Mouse (Mus musculus) stomach, embryonic 16.5 days (tissue): Measurements from ENCODE around the gene Tns1. TPM values are rescaled to one million over a fixed set of nuclear protein-coding genes. Genes with fewer than 3 reads are reported as not detected.
A peak's percentile ranks its signal among the peaks of the same experiment; 100 is the strongest.

Experiments used
- ATAC-seq: fragments of 200-750 bp; cut with Nextera tagmentation; 2 replicates; pipeline ENCODE4 v1.8.0; 2017; ENCODE audit warnings: moderate number of reproducible peaks, moderate TSS enrichment; ENCODE audit not compliant: insufficient read depth, low FRiP score
- H3K27ac ChIP-seq: fragments of 300-500 bp; sonication (generic); 2 replicates; pipeline ENCODE4 v1.5.1; 2014; ENCODE audit warnings: low read length
- H3K27me3 ChIP-seq: fragments of 300-500 bp; sonication (generic); 2 replicates; pipeline ENCODE4 v1.6.1; 2014; ENCODE audit warnings: low read length, control low read depth, mixed read lengths; ENCODE audit not compliant: control insufficient read depth, insufficient read depth
- H3K36me3 ChIP-seq: fragments of 300-500 bp; sonication (generic); 2 replicates; pipeline ENCODE4 v1.6.1; 2014; ENCODE audit warnings: low read length; ENCODE audit not compliant: control insufficient read depth, insufficient read depth
- H3K4me1 ChIP-seq: fragments of 300-500 bp; sonication (generic); 2 replicates; pipeline ENCODE4 v1.6.1; 2014; ENCODE audit warnings: low read length, control low read depth, mixed read lengths; ENCODE audit not compliant: control insufficient read depth, insufficient read depth
- H3K4me2 ChIP-seq: fragments of 300-500 bp; sonication (generic); 2 replicates; pipeline ENCODE4 v1.6.1; 2014; ENCODE audit warnings: low read depth, low read length, mixed read lengths
- H3K4me3 ChIP-seq: fragments of 300-500 bp; sonication (generic); replicated peaks from 2 replicates; pipeline ENCODE4 v1.5.1; 2014; ENCODE audit warnings: mild to moderate bottlenecking, low read length
- H3K9ac ChIP-seq: fragments of 300-500 bp; sonication (generic); 2 replicates; pipeline ENCODE4 v1.6.1; 2014; ENCODE audit warnings: low read length
- H3K9me3 ChIP-seq: fragments of 300-500 bp; sonication (generic); replicated peaks from 2 replicates; pipeline ENCODE4 v1.6.1; 2016; ENCODE audit warnings: low read length, control low read depth; ENCODE audit not compliant: control insufficient read depth
- WGBS: fragments of 180-500 bp; shearing (Covaris S2); extraction: QIAGEN DNeasy Blood & Tissue Kit; methylation state at CpG from one replicate; pipeline ENCODE4 v1.1.7; 2014; 5-methylcytosine and 5-hydroxymethylcytosine counted together
- polyA plus RNA-seq: library from polyadenylated mRNA; unstranded; fragments of >200 nt; fragmentation: Nextera tagmentation; extraction: Ambion mirVana; gene quantifications from 2 replicates; pipeline ENCODE4 v1.2.1, GENCODE M21; 2015

Gene Tns1
- polyA plus RNA-seq, 1 experiment from 2014 or later = 45.0 TPM

DNA sequence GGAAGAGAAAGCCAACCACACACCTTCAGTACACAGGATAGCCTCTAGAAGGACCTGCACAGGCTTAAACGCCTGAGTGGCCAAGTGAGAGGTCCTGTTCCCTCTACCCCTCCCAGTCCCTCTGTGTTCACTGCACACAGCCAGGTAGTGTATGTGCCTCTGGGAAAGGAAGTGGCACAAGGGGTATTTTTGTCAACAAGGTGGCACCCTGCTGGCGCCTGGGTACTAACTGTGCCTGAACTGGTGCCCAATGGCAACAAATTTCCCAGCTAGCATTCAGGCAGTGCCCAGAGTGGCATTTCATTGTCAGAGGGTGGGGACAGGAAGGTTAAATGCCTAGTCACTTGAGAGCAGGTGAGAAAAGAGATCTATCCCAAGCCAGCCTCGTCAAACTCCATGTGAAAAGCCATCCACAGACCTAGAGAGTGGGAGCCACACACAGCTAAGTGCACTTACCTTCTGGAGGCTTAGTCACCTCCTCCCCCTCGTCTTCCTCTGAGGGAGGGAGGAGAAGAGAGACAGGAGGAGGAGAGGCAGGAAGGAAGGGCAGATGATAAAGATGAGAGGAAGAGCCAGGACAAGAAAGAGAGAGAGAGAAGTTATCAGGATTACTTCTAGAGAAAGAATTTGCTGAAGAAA, 188.7 kb downstream of the Tns1 start:
- no peaks in the 10 kb centered on the region; the same call in 1 of the 2 replicates for H3K36me3 ChIP-seq
- no peak overlapping the region for H3K9ac ChIP-seq
- ATAC-seq = no peak
- no peak overlapping the region for H3K27ac ChIP-seq
- H3K27me3 ChIP-seq = no peaks in the 10 kb centered on the region
- peaks cover 9% of the 10 kb centered on the region; the same call in 1 of the 2 replicates for H3K4me1 ChIP-seq
- no peak overlapping the region for H3K4me2 ChIP-seq
- H3K4me3 ChIP-seq = no peak overlapping the region
- no peaks in the 10 kb centered on the region for H3K9me3 ChIP-seq
- WGBS = 67% methylated on average over 4 of the region's 4 CpGs

DNA sequence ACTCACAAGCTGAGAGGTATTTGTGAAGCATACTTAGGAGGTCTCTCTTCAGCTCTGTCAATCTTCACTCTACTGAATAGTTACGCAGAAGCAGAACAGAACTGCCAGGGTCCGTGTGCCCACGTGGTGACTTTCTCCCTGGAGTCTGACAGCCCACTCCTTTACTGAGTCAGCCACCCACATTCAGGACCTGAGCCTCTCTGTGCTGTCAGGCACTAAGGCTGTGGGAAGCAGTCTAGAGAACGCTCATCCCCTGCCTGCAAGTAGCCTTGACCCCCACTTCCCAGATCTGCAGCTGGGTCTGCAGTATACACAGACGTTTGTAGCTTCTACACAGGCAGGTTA, 191.1 kb downstream of the Tns1 start:
- Histone ChIP-seq H3K9ac (no peak overlapping the region), H3K36me3 (no peaks in the 10 kb centered on the region; the same call in 1 of the 2 replicates), H3K4me3 (no peak overlapping the region), H3K4me1 (peaks cover 11% of the 10 kb centered on the region; the same call in 1 of the 2 replicates), H3K27ac (0 out of 2 replicates have a peak overlapping the region, but pooled peaks have one; percentile 31), H3K27me3 (no peaks in the 10 kb centered on the region), H3K9me3 (no peaks in the 10 kb centered on the region), H3K4me2 (no peak overlapping the region)
- 68% methylated on average over 5 of the region's 5 CpGs for WGBS
- no peak for ATAC-seq

DNA sequence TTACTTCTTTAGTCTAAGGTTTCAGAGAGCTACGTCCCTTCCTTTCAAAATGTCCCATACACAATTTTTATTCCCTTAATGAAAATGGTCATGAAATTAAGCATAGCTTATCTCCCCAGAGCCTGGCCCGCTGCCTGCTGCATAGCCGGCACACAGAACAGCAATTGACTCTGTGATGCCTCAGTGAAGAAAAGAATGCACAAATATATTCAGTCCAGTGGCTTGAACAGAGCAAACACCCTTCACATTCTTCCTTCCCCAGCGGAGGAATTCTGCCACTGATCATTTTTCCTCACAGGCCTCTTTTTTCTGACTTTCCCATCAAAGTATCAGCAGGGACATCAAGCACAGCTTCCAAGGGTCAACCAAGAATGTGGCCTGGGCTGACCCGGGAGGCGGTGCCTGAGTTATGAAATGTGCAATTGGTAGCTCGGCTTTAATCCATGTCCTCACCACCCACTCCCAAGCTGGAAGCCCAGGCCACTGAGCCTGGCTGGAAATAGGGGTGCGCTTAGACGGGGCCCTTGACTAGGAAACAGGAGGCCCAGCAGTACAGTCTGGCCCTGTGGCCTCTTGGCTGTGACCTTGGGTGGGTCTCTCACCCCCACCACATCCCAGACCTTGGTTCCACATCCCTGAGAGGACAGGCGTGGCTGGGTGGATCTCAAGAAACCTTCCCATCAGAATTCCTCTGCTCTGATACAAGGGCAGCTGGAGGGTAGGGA, 191.7 kb downstream of the Tns1 start:
- 59% methylated on average over 10 of the region's 10 CpGs for WGBS
- no peak overlapping the region for H3K4me3 ChIP-seq
- H3K27me3 ChIP-seq = no peaks in the 10 kb centered on the region
- peak overlapping the region; percentile 31; the same call in 1 of the 2 replicates for H3K27ac ChIP-seq
- ATAC-seq = 0 out of 2 replicates have a peak, but pooled peaks have one; percentile 18
- no peak overlapping the region for H3K9ac ChIP-seq
- peaks cover 11% of the 10 kb centered on the region; the same call in 1 of the 2 replicates for H3K4me1 ChIP-seq
- H3K9me3 ChIP-seq = no peaks in the 10 kb centered on the region
- no peak overlapping the region for H3K4me2 ChIP-seq
- H3K36me3 ChIP-seq = no peaks in the 10 kb centered on the region; the same call in 1 of the 2 replicates

DNA sequence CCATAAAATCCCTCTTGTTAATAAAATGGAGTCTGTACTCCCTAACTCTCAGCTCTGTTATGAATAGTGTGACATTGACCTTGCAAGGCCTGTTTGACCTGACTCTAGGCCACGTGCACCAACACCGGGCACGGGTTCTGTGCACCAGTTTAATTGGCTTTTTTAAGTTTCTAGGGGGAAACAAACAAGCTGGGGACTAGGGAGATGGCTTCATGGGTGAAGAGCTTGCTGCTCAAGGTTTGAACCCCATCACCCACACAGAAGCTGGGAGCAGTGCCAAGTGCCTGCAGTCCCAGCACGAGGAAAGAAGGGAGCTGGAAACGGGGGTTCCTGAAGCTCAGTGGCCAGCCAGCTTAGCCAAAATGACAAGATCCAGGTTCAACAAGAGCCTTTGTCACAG, 192.4 kb downstream of the Tns1 start:
- H3K4me2 ChIP-seq = no peak overlapping the region

DNA sequence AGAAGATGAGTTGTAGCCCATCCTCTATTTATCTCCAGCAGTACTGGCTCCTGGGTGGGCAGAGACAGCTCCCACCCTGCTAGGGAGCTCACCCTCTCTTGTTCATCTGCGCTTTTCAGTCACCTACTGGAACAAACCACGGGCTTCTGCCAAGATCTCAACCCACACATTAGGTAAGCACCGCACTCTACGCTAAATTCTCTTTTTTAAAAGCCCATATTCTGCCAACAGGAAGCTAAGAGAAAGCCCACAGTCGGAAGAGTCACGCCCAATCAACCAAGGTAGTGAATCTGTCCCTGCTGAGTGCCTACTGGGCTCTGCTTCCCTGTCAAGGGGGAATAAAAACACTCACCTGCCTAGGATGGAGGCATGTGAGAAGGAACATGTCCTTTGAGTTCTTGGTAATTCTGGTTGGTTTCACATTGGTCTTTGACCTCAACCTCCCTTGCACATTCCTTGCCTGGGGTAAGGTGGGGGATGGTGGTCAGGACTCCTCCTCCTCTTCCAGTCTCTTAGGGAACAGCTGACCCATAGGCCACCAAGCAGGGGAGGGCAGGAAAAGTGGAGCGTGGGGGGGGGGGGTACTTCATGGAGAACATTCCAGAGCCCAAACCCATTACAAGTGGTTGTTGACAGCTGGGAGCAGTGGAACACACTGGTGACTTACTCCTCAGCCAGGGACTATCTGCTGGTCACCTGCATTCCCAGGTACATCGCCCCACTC, 193.7 kb downstream of the Tns1 start:
- H3K36me3 ChIP-seq = peaks cover 4% of the 10 kb centered on the region; the same call in 1 of the 2 replicates
- no peaks in the 10 kb centered on the region for H3K9me3 ChIP-seq
- ATAC-seq = no peak
- no peak overlapping the region for H3K27ac ChIP-seq
- peaks cover 11% of the 10 kb centered on the region; the same call in 1 of the 2 replicates for H3K4me1 ChIP-seq
- no peak overlapping the region for H3K9ac ChIP-seq
- no peak overlapping the region for H3K4me2 ChIP-seq
- WGBS = 83% methylated on average over 7 of the region's 8 CpGs
- H3K4me3 ChIP-seq = no peak overlapping the region
- H3K27me3 ChIP-seq = no peaks in the 10 kb centered on the region

More for the DNA sequence above, 192.4 kb downstream of the Tns1 start:
- H3K27ac ChIP-seq = no peak overlapping the region
- H3K27me3 ChIP-seq = no peaks in the 10 kb centered on the region
- WGBS = 59% methylated on average over 5 of the region's 5 CpGs
- H3K4me3 ChIP-seq = no peak overlapping the region
- no peak for ATAC-seq
- no peak overlapping the region for H3K9ac ChIP-seq
- H3K9me3 ChIP-seq = no peaks in the 10 kb centered on the region
- peaks cover 11% of the 10 kb centered on the region; the same call in 1 of the 2 replicates for H3K4me1 ChIP-seq
- H3K36me3 ChIP-seq = peaks cover 1% of the 10 kb centered on the region; the same call in 1 of the 2 replicates

DNA sequence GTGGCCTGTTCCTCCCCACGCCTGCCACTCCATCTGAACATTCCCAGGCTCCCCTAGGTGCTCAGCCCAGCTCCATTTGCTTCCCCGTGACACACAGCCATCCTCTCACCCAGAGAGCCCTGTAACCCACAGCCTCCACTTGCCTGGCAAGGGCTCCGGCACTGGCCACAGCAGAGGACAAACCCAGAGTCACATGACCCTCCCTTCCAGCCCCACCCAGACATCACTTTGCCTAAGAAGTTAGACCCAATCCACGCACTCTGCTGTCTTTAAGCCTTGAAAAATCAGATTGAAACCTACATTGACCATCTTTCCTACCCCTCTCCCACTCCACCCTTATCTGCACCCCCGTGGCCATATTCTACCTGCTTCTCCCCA, 194.3 kb downstream of the Tns1 start:
- WGBS = 85% methylated on average over 5 of the region's 5 CpGs
- ATAC-seq = no peak
- H3K27ac ChIP-seq = no peak overlapping the region
- H3K4me1 ChIP-seq = peaks cover 11% of the 10 kb centered on the region; the same call in 1 of the 2 replicates
- no peak overlapping the region for H3K9ac ChIP-seq
- H3K4me3 ChIP-seq = no peak overlapping the region
- no peak overlapping the region for H3K4me2 ChIP-seq
- H3K9me3 ChIP-seq = no peaks in the 10 kb centered on the region
- H3K27me3 ChIP-seq = no peaks in the 10 kb centered on the region
- peaks cover 4% of the 10 kb centered on the region; the same call in 1 of the 2 replicates for H3K36me3 ChIP-seq

DNA sequence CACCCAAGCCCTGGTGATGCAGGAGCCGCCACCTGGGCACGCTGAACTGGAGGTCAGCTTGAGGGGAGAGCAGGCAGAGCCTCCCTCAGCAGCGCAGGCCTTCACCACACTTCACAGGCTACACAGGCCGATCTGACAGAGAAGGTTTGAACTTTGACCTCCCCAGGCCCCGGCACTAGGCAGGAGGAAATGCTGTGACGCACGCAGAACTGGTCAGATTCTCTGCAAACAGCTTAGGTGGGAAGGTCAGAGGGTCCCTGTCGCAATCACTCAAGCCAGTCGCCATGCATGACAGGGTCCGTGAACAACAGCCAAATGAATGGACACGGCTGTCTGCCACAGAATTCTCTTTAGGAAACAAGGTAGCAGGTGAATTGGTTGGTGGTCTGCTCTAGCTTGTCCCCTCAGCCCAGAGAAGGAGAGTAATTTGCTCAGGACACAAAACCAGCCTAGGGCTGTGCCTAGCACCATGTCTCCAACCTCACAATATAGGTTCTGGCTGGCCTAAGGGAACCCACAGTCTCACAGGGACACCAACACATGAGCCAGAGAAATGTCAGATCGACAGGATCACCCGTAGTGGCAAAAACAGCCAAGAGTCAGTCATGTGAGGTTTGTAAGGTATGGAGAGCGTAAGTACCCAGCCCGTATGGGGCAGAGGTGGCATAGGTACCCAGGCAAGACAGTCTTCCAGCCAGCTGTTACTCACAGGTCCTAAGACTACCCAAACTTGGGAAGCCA, 194.9 kb downstream of the Tns1 start:
- no peak overlapping the region for H3K9ac ChIP-seq
- no peak overlapping the region for H3K4me3 ChIP-seq
- ATAC-seq = no peak
- no peaks in the 10 kb centered on the region for H3K27me3 ChIP-seq
- H3K27ac ChIP-seq = no peak overlapping the region
- H3K9me3 ChIP-seq = no peaks in the 10 kb centered on the region
- peaks cover 11% of the 10 kb centered on the region; the same call in 1 of the 2 replicates for H3K4me1 ChIP-seq
- WGBS = 57% methylated on average over 15 of the region's 15 CpGs
- peaks cover 4% of the 10 kb centered on the region; the same call in 1 of the 2 replicates for H3K36me3 ChIP-seq
- no peak overlapping the region for H3K4me2 ChIP-seq

DNA sequence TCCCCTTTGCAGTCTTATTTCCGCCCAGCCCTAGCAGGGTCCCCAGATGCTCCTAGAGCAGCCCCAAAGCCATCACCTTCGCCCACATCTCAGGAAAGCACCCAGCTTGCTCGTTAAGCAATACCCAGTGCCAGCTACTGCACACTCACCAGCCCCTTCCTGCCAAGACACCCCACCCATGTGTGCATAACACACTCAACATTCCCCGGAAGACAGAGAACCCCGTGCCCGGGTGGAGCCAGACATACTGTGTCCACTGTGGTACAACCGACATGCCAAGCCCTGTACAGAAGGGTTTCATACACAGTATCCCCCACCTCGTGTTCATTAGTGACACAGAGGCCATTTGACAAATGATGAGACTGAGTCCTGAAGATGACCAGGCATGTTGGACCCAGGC, 195.9 kb downstream of the Tns1 start:
- WGBS = 77% methylated on average over 8 of the region's 8 CpGs
- peaks cover 11% of the 10 kb centered on the region; the same call in 1 of the 2 replicates for H3K4me1 ChIP-seq
- H3K4me2 ChIP-seq = no peak overlapping the region
- no peak overlapping the region for H3K9ac ChIP-seq
- no peak overlapping the region for H3K4me3 ChIP-seq
- H3K9me3 ChIP-seq = no peaks in the 10 kb centered on the region
- H3K27ac ChIP-seq = no peak overlapping the region
- no peak for ATAC-seq
- no peaks in the 10 kb centered on the region for H3K27me3 ChIP-seq
- peaks cover 4% of the 10 kb centered on the region; the same call in 1 of the 2 replicates for H3K36me3 ChIP-seq
